Mouse (Mus musculus) urinary bladder, postnatal 4 days (tissue): ENCODE results near the gene Npas3.

Experiments used
- DNase-seq, 2 experiments: peaks; one replicate each; pipeline ENCODE4 v3.0.0; 2021 to 2022; ENCODE audit warnings: low spot score in 2 of 2

Npas3 gene

GRCm38 (mm10) chr12:53410647-53411046 lies 162.2 kb downstream of the Npas3 start:
- no peak for DNase-seq

GRCm38 (mm10) chr12:53416096-53416495 lies 167.6 kb downstream of the Npas3 start:
- DNase-seq: no peak

GRCm38 (mm10) chr12:53421701-53422100 lies 173.2 kb downstream of the Npas3 start:
- DNase-seq: no peak

- no peak for DNase-seq
These were observed 175.2 kb downstream of the Npas3 start for GRCm38 (mm10) chr12:53423631-53424030.

- DNase-seq: no peak
These were observed 177.5 kb downstream of the Npas3 start for GRCm38 (mm10) chr12:53426006-53426405.

- no peak for DNase-seq
These were observed 178.7 kb downstream of the Npas3 start for GRCm38 (mm10) chr12:53427153-53427552.

- DNase-seq: no peak
These were observed 193.6 kb downstream of the Npas3 start for GRCm38 (mm10) chr12:53442029-53442428.

- DNase-seq: no peak
These were observed 199.0 kb downstream of the Npas3 start for GRCm38 (mm10) chr12:53447469-53447868.

- no peak for DNase-seq
These were observed 199.6 kb downstream of the Npas3 start for GRCm38 (mm10) chr12:53448040-53448439.

- DNase-seq: no peak
These were observed 219.1 kb downstream of the Npas3 start for GRCm38 (mm10) chr12:53467549-53467948.

- no peak for DNase-seq
These were observed 226.0 kb downstream of the Npas3 start for GRCm38 (mm10) chr12:53474486-53474885.

- no peak for DNase-seq
These were observed 236.4 kb downstream of the Npas3 start for GRCm38 (mm10) chr12:53484924-53485323.

- DNase-seq: no peak
These were observed 247.9 kb downstream of the Npas3 start for GRCm38 (mm10) chr12:53496386-53496785.

- no peak for DNase-seq
These were observed 266.4 kb downstream of the Npas3 start for GRCm38 (mm10) chr12:53514885-53515284.

GRCm38 (mm10) chr12:53519556-53519955 lies 271.1 kb downstream of the Npas3 start:
- DNase-seq: no peak

GRCm38 (mm10) chr12:53522631-53523030 lies 274.2 kb downstream of the Npas3 start:
- no peak for DNase-seq

GRCm38 (mm10) chr12:53527046-53527445 lies 278.6 kb downstream of the Npas3 start:
- no peak for DNase-seq

- DNase-seq: no peak
These were observed 280.9 kb downstream of the Npas3 start for GRCm38 (mm10) chr12:53529345-53529744.

GRCm38 (mm10) chr12:53536816-53537215 lies 288.3 kb downstream of the Npas3 start:
- DNase-seq: no peak

- no peak for DNase-seq
These were observed 307.9 kb downstream of the Npas3 start for GRCm38 (mm10) chr12:53556359-53556758.

- no peak for DNase-seq
These were observed 309.8 kb downstream of the Npas3 start for GRCm38 (mm10) chr12:53558259-53558658.

GRCm38 (mm10) chr12:53566712-53567387 lies 318.4 kb downstream of the Npas3 start:
- DNase-seq: no peak

GRCm38 (mm10) chr12:53581181-53581580 lies 332.7 kb downstream of the Npas3 start:
- no peak for DNase-seq

- DNase-seq: no peak
These were observed 338.8 kb downstream of the Npas3 start for GRCm38 (mm10) chr12:53587249-53587648.
